Mouse (Mus musculus) cerebellum, adult 18-20 months (tissue): ENCODE data around the gene Nubpl.
"Not testable (repeated sequence)": the region's sequence is repeated elsewhere in the genome, so short reads cannot be mapped to it uniquely, and the experiment has no call there.

Source experiments
- DNase-seq, 2 experiments: peaks; one replicate each; pipeline ENCODE4 v3.0.0; 2021

Nubpl gene

DNA sequence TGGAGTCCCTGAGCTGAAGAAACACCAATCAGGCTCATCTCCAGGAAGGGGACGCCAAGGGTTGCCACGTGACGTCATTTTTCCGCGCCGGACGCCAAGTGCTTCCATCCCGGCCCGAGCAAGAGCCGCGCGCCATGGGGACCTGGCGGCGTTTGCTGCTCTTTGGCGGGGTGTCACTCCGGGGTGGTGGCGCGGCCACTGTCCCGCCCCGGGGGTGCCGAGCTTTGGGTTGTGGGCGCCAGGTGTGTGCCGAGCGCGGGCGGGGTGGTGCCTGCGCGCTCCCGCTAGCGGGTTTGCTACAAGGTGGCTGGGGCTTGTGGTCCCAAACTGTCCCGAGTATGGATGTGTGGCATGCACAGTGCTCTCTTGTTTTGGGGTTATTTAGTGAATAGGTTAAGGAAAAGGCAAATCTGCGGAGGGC, at the start of gene Nubpl:
Nubpl (plus strand) TSS at position 88 of the 421 bp plus-strand sequence.
- DNase-seq, result peak; percentile 92 to 96

DNA sequence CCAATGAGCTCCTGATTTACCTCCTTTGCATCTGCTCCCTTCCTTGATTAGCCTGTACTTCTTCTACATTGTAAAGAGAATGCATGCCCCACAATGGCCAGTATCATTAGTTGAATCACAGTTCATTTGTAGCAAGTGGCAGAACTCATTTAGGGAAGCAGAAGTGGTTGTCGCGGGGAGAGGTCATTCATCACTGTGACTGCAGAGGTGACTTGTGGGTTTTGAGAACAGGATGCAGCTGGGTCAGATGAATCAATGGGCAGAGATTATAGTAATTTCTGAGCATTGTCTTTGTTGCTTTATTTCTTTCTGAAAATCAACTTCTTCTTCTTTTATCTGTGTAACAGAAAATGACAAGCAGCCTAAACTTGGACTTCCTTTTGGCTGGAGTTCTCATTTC, 48.2 kb upstream of the Nubpl start:
- no peak for DNase-seq

DNA sequence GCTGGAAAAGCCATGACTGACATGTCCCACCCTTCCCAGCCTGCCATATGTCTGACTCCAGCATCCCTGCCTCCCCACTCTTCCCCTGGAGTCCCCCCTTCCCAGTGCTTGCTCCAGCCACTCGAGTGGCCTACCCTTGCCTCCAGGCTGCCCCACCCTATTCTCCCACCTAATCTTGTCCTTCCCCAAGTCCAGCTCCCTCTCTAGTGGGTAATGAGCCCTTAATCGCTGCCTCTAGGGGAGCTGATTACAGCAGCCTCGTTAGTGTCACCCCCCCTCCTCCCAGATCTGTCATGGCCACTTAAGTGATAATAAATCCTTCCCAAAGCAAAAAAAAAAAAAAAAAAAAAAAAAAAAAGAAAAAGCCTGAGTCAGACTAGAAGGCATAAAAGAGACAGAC, 18.2 kb upstream of the Nubpl start:
- not testable (repeated sequence) for DNase-seq

DNA sequence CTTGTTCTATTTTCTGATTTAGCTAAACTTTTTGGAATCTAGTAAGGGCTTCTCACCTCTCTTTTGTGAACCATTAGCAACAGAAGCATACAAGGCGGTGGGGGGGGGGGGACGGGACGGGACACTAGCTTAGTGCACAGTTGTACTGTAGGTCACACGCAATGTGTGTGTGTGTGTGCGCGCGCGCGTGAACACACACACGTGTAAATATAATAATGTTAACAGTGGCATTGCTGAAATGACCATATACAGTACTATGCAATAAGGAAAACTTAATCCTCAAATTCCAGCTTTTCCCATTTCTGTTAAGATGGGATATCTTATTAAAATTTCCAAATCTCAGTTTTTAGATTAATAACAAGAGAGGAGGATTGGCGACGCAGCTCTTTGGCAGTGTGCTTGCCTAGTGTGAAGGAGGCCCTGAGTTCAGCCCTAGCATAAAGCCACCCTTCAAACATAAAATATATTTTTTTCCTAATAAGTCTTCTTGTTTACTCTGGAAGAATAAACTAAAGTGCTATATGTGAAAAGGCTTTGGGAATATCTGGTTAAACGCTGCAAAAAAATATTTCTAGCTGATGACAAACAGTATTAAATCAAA, 388 bp upstream of the Nubpl start:
- peak in 1 of 2 experiments; percentile 7 for DNase-seq

DNA sequence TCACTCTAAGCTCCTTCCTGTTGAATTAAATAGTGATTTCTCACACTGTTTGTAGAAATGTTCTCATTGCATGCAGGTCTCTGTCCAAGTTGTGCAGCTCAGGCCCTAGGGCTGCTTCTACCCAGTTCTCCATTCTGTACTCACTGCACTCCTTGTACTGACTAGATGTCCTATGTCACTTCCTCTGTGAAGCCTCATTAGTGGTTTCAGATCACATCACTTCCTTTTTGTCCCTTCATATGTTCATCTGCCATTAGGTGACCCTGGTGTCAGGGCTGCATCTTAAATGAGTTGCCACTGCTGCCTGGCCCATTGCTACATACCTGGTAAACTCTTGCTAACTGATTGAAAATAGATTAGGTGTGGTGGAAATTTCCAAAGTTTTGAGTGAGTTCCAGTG, 22.7 kb downstream of the Nubpl start:
- DNase-seq, result no peak

DNA sequence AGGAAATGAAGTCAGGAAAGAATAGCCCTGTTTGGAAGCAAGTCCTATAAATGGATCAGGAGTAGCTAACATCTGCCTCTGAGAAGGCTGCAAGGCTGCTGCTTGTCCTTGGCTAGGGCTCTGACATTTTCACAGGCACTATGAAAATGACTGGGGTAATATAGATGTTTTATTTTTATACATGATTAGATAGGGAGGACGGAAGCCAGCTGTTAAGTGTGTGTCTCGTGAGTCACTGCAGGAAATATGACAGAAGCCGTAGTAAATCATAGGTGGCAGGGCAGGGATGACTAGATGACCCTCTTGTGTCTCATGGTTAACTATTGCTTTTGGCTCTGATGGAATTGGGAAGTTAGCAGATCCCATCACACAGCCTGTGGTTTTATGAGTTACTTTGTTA, 28.9 kb downstream of the Nubpl start:
- no peak for DNase-seq

DNA sequence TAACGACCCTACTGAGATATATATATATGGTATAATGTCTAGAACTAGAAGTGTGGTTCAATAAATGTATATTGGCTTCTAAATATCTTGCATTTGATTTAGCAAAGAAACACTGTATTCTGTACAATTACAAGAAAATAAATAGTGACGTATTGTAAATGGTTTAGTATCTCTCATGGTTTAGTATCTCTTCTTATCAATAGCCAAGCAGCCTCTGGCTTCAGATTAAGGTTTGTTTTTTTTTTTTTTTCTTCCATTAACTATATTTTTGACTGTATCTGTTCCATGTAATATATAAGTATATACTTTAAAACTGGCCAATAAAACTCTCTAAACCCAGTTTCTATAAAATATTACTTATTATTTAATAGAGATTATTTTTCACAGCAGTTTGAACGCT, 31.5 kb downstream of the Nubpl start:
- DNase-seq, result no peak

DNA sequence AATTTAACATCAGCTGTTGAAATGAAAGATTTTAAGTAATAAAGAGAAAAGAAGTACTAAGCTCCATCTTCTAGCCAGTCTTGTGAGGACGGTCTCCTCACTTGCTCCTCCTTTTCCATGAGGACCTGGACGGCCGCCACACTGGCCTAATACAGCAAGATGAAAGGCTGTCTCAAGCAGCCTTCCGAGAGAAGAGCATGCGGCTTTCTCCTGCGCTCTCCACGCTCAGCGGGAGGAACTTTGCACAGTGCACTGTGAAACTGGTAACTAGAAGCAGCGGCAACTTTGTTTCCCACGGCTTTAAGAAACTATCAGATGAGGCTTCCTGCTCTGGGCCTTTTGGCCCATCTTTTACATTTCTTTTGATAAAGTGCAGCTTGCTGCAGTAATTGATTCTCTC, 34.7 kb downstream of the Nubpl start:
- DNase-seq, result peak; percentile 6 to 23

DNA sequence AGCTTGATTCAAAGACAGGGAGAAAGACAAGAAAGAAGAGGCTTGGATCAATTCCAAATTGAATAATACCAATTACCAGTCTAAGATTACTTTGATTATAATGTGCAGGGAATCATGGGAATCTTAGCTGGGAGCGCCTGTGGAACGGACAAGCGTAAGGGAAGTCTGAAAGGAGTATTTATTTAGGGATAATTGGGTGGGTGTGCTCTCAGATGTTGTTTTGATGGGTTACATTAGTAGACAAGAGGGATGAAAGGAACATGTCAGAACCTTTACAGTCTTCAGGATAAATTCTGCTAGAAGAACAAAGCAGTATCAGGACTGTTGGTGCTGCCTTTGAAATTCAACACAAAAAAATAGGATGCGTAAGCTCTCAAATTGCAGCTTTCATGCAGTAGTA, 40.8 kb downstream of the Nubpl start:
- DNase-seq, result no peak

DNA sequence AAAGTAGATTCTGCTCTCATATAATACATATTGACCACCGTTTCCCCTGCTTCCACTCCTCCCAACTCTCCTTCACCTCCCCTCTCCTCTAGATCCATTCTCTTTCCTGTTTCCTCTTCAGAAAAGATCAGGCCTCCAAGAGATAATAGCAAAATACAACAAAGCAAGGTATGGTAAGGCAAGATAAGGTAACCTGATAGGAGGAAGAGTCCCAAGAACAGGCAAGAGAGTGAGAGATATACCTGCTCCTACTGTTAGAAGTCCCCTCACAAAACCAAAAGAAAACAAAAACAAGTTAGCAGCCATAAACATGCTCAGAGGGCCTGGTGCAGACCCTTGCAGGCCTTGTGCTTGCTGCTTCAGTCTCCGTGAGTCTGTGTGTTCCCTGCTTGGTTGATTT, 49.1 kb downstream of the Nubpl start:
- DNase-seq, result no peak

DNA sequence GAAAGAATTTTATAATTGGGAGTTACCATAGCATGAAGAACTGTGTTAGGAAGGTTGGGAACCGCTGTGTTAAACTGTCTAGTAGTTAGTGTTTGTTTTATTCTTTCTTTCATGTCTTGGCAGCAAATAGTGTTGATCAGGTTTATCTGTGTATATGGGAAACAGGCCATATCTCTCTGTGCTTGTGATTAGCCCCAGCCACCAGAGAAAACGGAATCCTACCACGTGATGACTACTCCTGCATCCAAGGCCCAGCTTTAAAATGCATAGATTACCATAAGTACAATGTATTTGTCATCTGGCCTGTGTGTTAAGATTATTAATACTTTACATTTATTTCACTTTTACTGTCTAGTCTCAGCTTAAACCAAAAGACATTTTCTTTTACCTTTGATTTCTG, 51.9 kb downstream of the Nubpl start:
- no peak for DNase-seq

DNA sequence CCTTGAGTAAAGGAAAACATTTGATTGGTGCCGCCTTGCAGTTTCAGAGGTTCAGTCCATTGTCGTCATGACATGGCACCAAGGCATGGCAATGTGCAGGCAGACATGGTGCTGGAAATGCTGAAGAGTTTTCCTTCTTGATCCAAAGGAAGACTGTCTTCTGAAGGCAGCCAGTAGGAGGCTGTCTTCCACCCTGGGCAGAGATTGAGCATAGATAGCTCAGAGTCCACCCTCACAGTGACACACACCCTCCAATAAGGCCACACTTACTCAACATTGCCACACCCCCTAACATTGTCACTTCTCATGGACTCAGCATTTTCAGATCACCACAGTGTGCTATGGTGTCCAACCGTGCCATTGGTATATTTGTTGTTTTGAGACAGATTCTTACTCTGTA, 54.5 kb downstream of the Nubpl start:
- DNase-seq, result no peak

DNA sequence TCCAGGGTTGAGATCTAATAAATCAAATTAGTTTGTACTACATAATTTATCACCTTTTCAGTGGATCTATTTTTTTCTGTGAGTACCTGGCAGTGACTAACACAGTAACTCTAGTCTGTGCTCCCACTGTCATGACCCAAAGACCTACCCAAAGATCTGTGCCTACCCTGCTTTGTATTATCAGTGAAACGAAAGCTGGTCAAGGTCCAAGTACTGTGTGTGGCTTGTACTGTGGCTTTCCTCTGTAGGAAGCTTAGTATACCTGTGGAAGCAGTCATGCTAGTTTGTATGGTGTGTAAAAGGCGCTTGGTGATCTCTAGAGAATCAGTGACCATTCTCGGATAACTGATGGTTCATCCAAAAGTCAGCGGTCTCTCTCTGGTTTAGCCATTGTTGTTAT, 57.4 kb downstream of the Nubpl start:
- no peak for DNase-seq

DNA sequence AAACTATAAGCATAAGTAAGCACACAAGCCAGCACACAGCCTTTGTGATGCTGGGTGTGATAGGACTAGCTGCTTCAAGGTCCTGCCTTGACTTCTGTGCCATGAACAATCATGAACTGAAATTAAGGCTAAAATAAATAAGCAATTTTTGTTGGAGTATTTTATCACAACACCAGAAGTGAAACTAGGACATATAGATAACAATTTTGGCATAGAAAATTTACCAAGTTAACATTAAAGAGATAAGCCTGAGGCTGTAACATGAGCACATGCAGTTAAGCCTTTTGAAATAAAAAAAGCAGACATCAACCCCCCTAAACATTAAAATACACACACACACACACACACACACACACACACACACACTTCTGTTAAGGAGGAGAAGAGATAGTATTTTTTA, 66.9 kb downstream of the Nubpl start:
- no peak for DNase-seq

DNA sequence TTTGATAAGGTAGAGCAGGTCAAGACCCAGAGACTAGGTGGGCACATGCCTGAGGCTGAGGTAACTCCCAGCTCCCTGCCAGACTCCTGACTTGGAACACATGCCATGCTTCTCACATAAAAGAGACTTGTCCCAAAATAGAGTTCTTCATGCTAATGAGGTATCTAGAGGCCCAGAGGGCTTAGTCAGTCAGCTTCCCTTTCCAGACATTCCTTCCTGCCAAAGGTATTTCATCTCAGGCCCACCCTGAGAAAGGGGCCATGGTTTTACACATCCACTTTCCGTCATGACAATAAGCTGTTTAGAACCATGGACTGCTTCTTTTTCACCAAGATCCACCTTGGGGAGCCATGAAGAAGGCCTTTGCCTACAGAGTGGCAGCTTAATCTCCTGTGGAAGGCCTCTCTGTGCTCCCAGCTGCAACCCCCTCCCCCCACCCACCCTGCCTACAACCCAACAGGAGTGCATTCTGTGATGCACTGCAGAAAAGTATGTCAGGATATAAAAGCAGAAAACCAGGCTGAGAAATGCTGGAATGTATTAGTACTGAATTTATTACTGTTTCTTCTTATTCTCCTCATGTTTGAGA, 88.8 kb downstream of the Nubpl start:
- DNase-seq, result no peak

DNA sequence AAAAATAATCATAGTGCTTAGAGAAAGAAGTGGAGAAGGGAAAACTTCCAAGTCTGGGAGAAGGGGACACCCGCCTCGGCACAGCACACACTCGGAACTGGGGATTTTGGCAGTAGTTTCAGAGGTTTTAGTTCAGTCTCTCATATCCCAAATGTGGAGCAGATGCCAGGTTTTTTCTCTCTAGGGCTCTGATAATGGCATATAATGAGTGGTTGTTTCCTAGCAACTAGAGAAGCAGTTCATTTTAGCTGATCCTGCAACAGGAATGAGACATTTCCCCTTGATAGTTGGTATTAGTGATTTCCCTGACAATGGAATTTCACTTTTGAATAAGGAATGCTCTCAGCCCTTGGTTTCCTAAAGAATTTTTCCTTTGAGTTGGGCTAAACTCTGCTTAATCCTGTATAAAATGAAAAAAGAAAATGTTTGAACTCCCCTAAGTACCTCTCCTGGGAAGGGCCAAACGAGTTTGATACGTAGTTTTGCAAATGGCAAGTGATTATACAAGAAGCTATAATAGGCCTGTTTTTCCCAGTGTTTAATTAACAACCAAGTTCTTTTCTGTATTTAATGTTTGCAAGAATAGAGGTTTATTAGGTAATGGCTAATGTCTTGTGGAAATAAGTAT, 89.5 kb downstream of the Nubpl start:
- no peak for DNase-seq

DNA sequence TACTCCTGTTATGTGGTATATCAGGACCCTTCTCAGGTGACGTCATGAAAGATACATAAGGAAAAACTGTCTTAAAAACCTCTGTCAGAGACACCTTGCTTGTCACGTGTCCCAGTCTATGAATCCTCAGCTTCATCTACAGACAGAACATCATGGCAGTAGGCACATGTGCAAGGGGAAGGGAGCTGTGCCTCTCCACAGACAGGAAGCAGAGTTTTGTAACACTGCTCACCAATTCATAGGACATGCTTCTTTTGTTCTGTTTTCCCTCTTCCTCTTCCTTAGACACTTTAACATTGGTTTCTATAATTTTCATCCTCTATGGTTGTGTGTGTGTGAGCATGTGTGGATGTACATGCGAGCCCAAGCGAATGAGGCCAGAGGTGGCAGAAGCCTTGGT, 100.9 kb downstream of the Nubpl start:
- DNase-seq, result no peak

DNA sequence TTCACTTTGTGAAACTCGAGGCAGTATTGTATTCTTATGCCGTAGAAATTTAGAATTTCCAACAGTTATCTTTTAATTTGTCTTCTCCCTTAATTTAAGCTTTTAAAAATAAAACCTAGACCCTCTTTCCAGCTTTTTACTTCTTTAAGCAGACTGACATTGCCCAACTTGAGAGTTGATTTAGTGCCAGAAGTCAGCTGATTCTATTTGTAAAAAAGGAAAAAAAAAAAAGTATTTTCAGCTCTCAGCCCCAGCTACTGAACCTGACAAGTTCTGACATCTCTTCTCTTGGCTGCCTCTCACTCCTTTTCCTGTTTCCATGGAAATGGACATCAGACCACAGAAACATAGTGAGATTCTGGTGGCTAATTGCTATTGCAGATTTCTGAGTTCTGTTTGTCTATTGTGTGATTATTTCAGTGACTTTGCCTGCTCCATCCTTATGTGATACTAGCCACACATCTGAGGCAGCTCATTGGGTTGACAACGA, 111.6 kb downstream of the Nubpl start:
- DNase-seq, result no peak

DNA sequence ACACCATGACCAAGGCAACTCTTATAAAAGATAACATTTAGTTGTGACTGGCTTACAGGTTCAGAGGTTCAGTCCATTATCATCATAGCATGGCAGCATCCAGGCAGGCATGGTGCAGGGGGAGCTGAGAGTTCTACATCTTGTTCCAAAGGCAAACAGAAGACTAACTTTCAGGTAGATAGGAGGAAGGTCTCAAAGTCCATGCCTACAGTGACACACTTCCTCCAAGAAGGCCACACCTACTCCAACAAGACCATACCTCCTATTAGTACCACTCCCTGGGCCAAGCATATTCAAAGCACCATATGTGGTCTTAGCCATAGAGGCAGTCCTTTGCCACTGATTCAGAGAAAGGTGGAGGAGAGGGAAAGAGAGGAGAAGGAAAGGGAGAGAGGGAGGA, 113.6 kb downstream of the Nubpl start:
- no peak for DNase-seq

DNA sequence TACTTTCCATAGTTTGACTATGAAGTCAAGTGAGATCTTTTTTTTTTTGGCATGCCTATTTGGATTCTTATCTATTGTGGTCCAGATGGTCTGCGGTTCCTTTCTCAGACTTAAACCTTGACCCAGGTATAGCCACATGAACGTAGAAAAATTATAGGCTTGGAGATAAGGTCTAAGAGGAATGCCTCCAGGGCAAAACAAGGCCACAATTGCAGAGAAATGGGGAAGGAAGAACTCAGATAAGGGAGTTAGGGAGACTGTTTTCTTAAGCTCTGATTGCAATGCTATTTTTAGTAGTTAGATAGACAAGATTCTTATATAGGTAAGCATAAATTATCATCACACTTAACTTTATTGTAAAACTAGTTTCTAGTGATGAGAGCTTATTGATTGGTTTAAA, 117.3 kb downstream of the Nubpl start:
- no peak for DNase-seq

DNA sequence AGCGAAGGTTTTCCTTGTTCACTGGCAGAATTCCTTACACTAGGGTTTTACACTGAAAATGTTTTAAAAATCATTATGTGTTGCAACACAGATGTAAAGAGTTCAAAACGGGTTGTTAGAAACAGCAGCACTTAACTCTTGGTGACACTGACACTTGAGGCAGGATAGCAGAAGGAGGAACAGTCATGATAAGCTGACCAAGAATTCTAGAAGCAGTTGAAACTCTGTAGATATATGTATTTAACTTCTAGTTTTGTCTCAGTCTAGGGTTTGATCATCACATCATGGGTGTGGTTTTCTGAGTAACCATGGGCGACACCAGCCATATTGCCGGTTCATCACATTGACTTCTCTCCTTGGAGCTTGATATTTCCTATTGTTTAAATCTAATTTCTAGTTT, 127.4 kb downstream of the Nubpl start:
- no peak for DNase-seq

DNA sequence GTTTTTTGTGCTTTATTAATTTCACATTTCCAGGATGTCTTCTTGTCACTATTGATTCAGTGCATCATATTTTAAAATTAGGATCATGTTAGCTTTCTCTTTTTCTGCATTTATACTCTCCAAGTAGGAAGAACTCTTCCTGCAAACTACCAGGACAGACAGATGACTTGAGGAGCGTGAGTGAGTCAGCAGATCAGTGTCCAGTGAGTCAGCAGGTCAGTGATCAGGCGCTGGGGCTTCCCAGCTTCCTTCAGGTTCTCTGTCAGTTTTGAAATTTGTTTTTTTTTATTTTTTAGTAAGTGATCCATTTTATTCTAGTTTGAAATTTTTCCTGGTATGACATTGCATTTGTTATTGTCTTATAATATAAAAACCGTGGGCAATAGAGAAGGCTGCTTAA, 131.2 kb downstream of the Nubpl start:
- no peak for DNase-seq

DNA sequence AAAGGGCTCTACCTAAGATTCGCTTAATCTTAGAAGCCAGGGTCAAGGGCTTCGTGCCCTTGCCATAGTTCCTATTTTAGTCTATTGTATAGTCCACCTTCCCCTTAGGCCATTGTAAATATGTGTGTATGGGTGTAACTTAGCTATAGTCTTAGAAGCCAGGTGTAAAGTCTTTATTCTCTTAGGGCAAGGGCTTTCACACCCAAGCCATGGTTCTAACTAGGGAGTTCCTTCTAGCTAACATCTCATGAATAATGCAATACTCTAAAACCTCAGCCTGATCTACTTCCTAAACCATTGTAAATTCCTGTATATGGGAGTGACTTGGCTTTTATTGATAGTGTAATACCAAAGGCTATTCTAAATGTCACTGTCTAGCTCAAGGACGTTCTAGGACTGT, 134.4 kb downstream of the Nubpl start:
- not testable (repeated sequence) for DNase-seq

DNA sequence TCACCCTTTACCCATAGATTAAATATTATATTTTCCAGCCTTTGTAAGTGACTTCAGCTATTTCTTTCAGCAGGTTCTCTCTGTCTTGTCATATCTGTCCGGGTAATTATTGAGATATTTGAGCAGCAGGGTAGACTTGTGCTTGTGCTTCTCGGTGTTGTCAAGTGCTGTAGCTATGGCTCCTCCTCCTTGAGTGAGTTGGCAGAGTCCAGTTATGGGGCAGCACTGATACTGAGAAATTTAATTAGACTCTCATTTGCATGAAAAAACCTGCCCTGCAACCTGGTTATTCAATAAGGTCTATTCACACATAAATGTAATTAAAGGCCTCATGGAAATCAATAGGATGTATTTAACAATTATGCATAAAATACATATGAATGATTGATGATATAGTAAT, 145.2 kb downstream of the Nubpl start:
- DNase-seq, result no peak

DNA sequence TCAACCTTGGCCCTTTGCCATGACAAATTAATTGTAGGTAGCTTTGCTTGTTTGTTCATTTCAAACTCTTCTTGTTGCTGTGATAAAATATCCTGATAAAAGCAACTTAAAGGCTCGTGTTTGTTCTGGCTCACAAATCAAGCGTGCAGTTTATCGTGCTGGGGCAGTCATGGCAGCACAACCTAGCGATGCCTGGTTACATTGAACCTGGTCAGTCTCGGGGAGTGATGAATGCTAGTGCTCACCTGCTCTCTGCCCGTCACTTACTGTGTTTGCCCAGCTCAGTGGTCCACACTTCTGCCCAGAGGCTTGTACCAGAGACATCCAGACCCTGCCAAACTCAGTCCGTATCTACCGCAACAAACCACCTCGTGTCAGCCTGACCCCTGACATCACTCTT, 149.9 kb downstream of the Nubpl start:
- no peak for DNase-seq
